Mouse (Mus musculus) ES-E14 (cell line): ENCODE results near the gene Tenm2.

Experiments used
- CHD2 ChIP-seq: IDR thresholded peaks from 2 replicates; pipeline ENCODE4 v1.6.1; 2014; ENCODE audit warnings: mild to moderate bottlenecking, low read depth, low read length, inconsistent platforms
- HCFC1 ChIP-seq: IDR thresholded peaks from 2 replicates; pipeline ENCODE4 v1.6.1; 2012; ENCODE audit warnings: low read length, inconsistent platforms, borderline replicate concordance; ENCODE audit not compliant: insufficient read depth
- MAFK ChIP-seq: IDR thresholded peaks from 2 replicates; pipeline ENCODE4 v1.6.1; 2014; ENCODE audit warnings: mild to moderate bottlenecking, low read depth, low read length, inconsistent platforms; ENCODE audit not compliant: insufficient read depth
- ZC3H11A ChIP-seq: IDR thresholded peaks from 2 replicates; pipeline ENCODE4 v1.6.1; 2012; ENCODE audit warnings: low read depth, mild to moderate bottlenecking, inconsistent platforms, low read length, borderline replicate concordance
- ZNF384 ChIP-seq: IDR thresholded peaks from 2 replicates; pipeline ENCODE4 v1.6.1; 2012; ENCODE audit warnings: low read depth, low read length, inconsistent platforms

DNA sequence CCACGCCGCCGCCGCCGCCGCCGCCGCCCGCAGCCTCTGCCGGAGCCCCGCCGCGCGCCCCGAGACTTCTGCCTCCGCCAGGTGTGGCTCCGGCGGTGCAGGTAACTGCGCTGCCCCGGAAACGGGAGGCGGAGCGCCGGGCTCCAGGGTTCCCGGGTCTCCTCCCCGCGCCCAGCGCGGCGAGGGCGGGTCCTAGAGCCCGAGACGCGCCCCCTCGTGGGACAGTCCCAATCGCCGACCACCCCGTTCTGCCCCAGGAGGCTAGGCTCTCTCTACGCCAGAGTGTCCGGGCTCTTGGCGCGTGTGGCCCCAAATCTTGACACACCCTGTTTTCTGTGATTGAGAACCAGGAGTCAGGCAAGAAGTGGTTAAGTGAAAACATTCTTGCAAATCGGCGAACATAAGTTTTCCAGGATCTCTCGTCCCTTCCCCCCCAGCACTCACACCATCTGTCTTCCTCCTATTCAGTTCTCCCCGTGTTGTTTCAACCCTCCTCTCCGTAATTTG is 1255.3 kb downstream of the Tenm2 start, which contains the start of gene Wwc1:
- TF ChIP-seq HCFC1 (0 out of 2 replicates have a peak, but pooled peaks have one; percentile 13), ZC3H11A (no peak), ZNF384 (no peak), CHD2 (no peak), MAFK (no peak)
